Mouse (Mus musculus): ENCODE results near the gene Ets1. TPM values are rescaled to one million over a fixed set of nuclear protein-coding genes. Genes with fewer than 3 reads are reported as not detected.

The Ets1 gene
- total RNA-seq (2014; fragmentation: Nextera tagmentation) (9.9 and 13.4 TPM in 2 replicates), total RNA-seq (2017) (3.2 and 11.0 TPM in 2 replicates)

GRCm38 (mm10) chr9:32635627-32636385 is at the start of gene Ets1:
Gene Ets1, plus strand, starts transcription at chr9:32636221.
- ATAC-seq (replicated peaks; ENCODE audit: low FRiP score, low TSS enrichment, poor library complexity, severe bottlenecking) = no peak

GRCm38 (mm10) chr9:32589900-32590299 is 46.1 kb upstream of the Ets1 start:
- peak; percentile 80 for ATAC-seq (replicated peaks; ENCODE audit: low FRiP score, low TSS enrichment, poor library complexity, severe bottlenecking)

GRCm38 (mm10) chr9:32590571-32590970 is 45.5 kb upstream of the Ets1 start:
- ATAC-seq (replicated peaks; ENCODE audit: low FRiP score, low TSS enrichment, poor library complexity, severe bottlenecking) = no peak

GRCm38 (mm10) chr9:32591732-32592582 is 44.1 kb upstream of the Ets1 start:
- ATAC-seq (replicated peaks; ENCODE audit: low FRiP score, low TSS enrichment, poor library complexity, severe bottlenecking) = peak; percentile 93

GRCm38 (mm10) chr9:32592583-32592890 is 43.5 kb upstream of the Ets1 start:
- ATAC-seq (replicated peaks; ENCODE audit: low FRiP score, low TSS enrichment, poor library complexity, severe bottlenecking) = no peak

- no peak for ATAC-seq (replicated peaks; ENCODE audit: low FRiP score, low TSS enrichment, poor library complexity, severe bottlenecking)
Observed at GRCm38 (mm10) chr9:32593816-32594215, 42.2 kb upstream of the Ets1 start.

- ATAC-seq (replicated peaks; ENCODE audit: low FRiP score, low TSS enrichment, poor library complexity, severe bottlenecking) = no peak
Observed at GRCm38 (mm10) chr9:32594346-32594745, 41.7 kb upstream of the Ets1 start.

GRCm38 (mm10) chr9:32595076-32595820 is 40.8 kb upstream of the Ets1 start:
- ATAC-seq (replicated peaks; ENCODE audit: low FRiP score, low TSS enrichment, poor library complexity, severe bottlenecking) = no peak

- no peak for ATAC-seq (replicated peaks; ENCODE audit: low FRiP score, low TSS enrichment, poor library complexity, severe bottlenecking)
Observed at GRCm38 (mm10) chr9:32596366-32596765, 39.7 kb upstream of the Ets1 start.

GRCm38 (mm10) chr9:32601953-32602352 is 34.1 kb upstream of the Ets1 start:
- ATAC-seq (replicated peaks; ENCODE audit: low FRiP score, low TSS enrichment, poor library complexity, severe bottlenecking) = no peak

GRCm38 (mm10) chr9:32603097-32603496 is 32.9 kb upstream of the Ets1 start:
- no peak for ATAC-seq (replicated peaks; ENCODE audit: low FRiP score, low TSS enrichment, poor library complexity, severe bottlenecking)

GRCm38 (mm10) chr9:32607218-32607617 is 28.8 kb upstream of the Ets1 start:
- ATAC-seq (replicated peaks; ENCODE audit: low FRiP score, low TSS enrichment, poor library complexity, severe bottlenecking) = peak; percentile 96

GRCm38 (mm10) chr9:32608831-32609610 is 27.0 kb upstream of the Ets1 start:
- 0 out of 2 replicates have a peak, but pooled peaks have one; percentile 16 for ATAC-seq (replicated peaks; ENCODE audit: low FRiP score, low TSS enrichment, poor library complexity, severe bottlenecking)

GRCm38 (mm10) chr9:32610218-32610617 is 25.8 kb upstream of the Ets1 start:
- no peak for ATAC-seq (replicated peaks; ENCODE audit: low FRiP score, low TSS enrichment, poor library complexity, severe bottlenecking)

GRCm38 (mm10) chr9:32610631-32611030 is 25.4 kb upstream of the Ets1 start:
- ATAC-seq (replicated peaks; ENCODE audit: low FRiP score, low TSS enrichment, poor library complexity, severe bottlenecking) = no peak

GRCm38 (mm10) chr9:32611340-32611739 is 24.7 kb upstream of the Ets1 start:
- no peak for ATAC-seq (replicated peaks; ENCODE audit: low FRiP score, low TSS enrichment, poor library complexity, severe bottlenecking)

GRCm38 (mm10) chr9:32612426-32612825 is 23.6 kb upstream of the Ets1 start:
- no peak for ATAC-seq (replicated peaks; ENCODE audit: low FRiP score, low TSS enrichment, poor library complexity, severe bottlenecking)

- ATAC-seq (replicated peaks; ENCODE audit: low FRiP score, low TSS enrichment, poor library complexity, severe bottlenecking) = no peak
Observed at GRCm38 (mm10) chr9:32612861-32613421, 23.1 kb upstream of the Ets1 start.

- ATAC-seq (replicated peaks; ENCODE audit: low FRiP score, low TSS enrichment, poor library complexity, severe bottlenecking) = no peak
Observed at GRCm38 (mm10) chr9:32614191-32614590, 21.8 kb upstream of the Ets1 start.

Data from megakaryocyte-erythroid progenitor cell, adult 5-6 weeks (primary cell).